ENCODE assay signal across 20 mouse cellular contexts in genomic region chr5:8542631-8543207, GRCm38 (mm10).
"Had no signal": no experiment of that assay in that cellular context is flagged by ENCODE, and none has a peak within 500 bp of the region (broad histone marks: within the 10 kb centered on the region; RNA-seq: fewer than 3 reads in every experiment).

No protein-coding gene starts in this region.

- H3K27me3 ChIP-seq: liver, embryonic 12.5 days; liver, embryonic 15.5 days; lung, embryonic 15.5 days; megakaryocyte, embryonic 14.5 days; midbrain, embryonic 13.5 days; neural tube, embryonic 13.5 days; stomach, embryonic 15.5 days had no signal

- H3K9me3 ChIP-seq: liver, embryonic 12.5 days; liver, embryonic 15.5 days; lung, embryonic 15.5 days; megakaryocyte, embryonic 14.5 days; midbrain, embryonic 10.5 days; midbrain, embryonic 13.5 days; neural tube, embryonic 13.5 days; stomach, embryonic 15.5 days had no signal

- DNase-seq: kidney, postnatal 10 days; layer of hippocampus, adult 9-11 months; liver; lung, postnatal 10 days; retina, postnatal 1 day; right cerebral cortex, postnatal 25 days; spleen, adult 18-20 months; thymus, postnatal 25 days had no signal

- H3K4me1 ChIP-seq: liver, embryonic 12.5 days; liver, embryonic 15.5 days; lung, embryonic 15.5 days; megakaryocyte, embryonic 14.5 days; midbrain, embryonic 10.5 days; midbrain, embryonic 13.5 days; neural tube, embryonic 13.5 days; stomach, embryonic 15.5 days had no signal

- ATAC-seq: intestine, embryonic 16.5 days; liver, embryonic 12.5 days; midbrain, embryonic 13.5 days; midbrain, embryonic 16.5 days had no signal

- H3K4me3 ChIP-seq: layer of hippocampus, adult 2 months; liver, embryonic 12.5 days; liver, embryonic 15.5 days; lung, embryonic 15.5 days; megakaryocyte, embryonic 14.5 days; midbrain, embryonic 10.5 days; midbrain, embryonic 13.5 days; myocyte; neural tube, embryonic 13.5 days; stomach, embryonic 15.5 days had no signal

- H3K27ac ChIP-seq: layer of hippocampus, adult 2 months; liver, embryonic 12.5 days; liver, embryonic 15.5 days; lung, embryonic 15.5 days; midbrain, embryonic 10.5 days; midbrain, embryonic 13.5 days; neural tube, embryonic 13.5 days; stomach, embryonic 15.5 days had no signal

- H3K36me3 ChIP-seq: liver, embryonic 12.5 days; liver, embryonic 15.5 days; lung, embryonic 15.5 days; midbrain, embryonic 10.5 days; stomach, embryonic 15.5 days had no signal

- H3K4me2 ChIP-seq: liver, embryonic 12.5 days; liver, embryonic 15.5 days; lung, embryonic 15.5 days; midbrain, embryonic 13.5 days; neural tube, embryonic 13.5 days; stomach, embryonic 15.5 days had no signal

- H3K9ac ChIP-seq: liver, embryonic 12.5 days; liver, embryonic 15.5 days; lung, embryonic 15.5 days; midbrain, embryonic 13.5 days; neural tube, embryonic 13.5 days; stomach, embryonic 15.5 days had no signal
